In the genomic region with DNA sequence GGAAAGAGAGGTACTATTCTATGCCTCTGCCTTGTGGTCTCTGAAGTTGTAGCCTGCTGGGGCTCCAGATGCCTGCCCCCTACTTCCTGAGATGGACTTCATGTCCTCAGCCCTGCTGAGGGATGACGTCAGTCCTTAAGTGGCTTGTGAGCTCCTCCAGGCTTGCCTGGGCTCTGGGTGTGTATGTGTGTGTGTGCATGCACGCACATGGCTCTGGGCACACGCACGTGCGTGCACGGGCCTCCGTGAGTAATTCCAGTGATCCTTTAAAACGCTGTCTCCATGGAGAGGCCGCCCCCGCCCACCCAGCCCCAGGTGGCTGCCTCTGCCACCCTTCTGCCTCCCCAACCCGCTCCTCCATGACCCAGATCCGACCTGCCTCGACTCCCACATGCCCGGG, we compare ENCODE assay signal across 24 mouse cellular contexts.
A peak's percentile ranks its signal among the peaks of the same experiment; 100 is the strongest.
DNase-seq lines count a peak whose midpoint lies in the region; ATAC-seq and TF ChIP-seq lines count a peak whose summit lies in the region.
"Had no signal": no experiment of that assay in that cellular context is flagged by ENCODE, and none has a peak within 500 bp of the region (broad histone marks: within the 10 kb centered on the region; RNA-seq: fewer than 3 reads in every experiment).

No protein-coding gene starts in this region.

- H3K27ac ChIP-seq in lung, embryonic 14.5 days (ENCODE audit: low read depth), result no peak overlapping the region
- H3K27ac ChIP-seq in olfactory bulb, adult 2 months (ENCODE audit: insufficient read depth, low read depth, low read length), result peak overlapping the region; percentile 63
- H3K27ac ChIP-seq: embryonic facial prominence, embryonic 12.5 days; embryonic facial prominence, embryonic 15.5 days; gastrocnemius, adult 2 months; hindbrain, embryonic 10.5 days; hindbrain, embryonic 13.5 days had no signal

- TF ChIP-seq POLR2A in olfactory bulb, adult 2 months (IDR thresholded peaks at IDR 0.05; ENCODE audit: insufficient read depth, low read depth, low read length), result no peak

- H3K4me2 ChIP-seq in lung, embryonic 14.5 days, result no peak overlapping the region
- H3K4me2 ChIP-seq: embryonic facial prominence, embryonic 12.5 days; embryonic facial prominence, embryonic 15.5 days; heart, embryonic 11.5 days; hindbrain, embryonic 13.5 days had no signal

- H3K27me3 ChIP-seq in lung, embryonic 14.5 days (ENCODE audit: insufficient read depth, low read length), result no peaks in the 10 kb centered on the region
- H3K27me3 ChIP-seq: embryonic facial prominence, embryonic 15.5 days had no signal

- no peak for TF ChIP-seq CTCF in lung, embryonic 14.5 days (IDR thresholded peaks at IDR 0.05; ENCODE audit: low read depth)
- TF ChIP-seq CTCF in olfactory bulb, adult 2 months (IDR thresholded peaks at IDR 0.05; ENCODE audit: insufficient read depth, low read depth, low read length), result no peak

- no peaks in the 10 kb centered on the region; the same call in 1 of the 2 replicates for H3K4me1 ChIP-seq in lung, embryonic 14.5 days (ENCODE audit: insufficient read depth)
- H3K4me1 ChIP-seq in olfactory bulb, adult 2 months (ENCODE audit: control insufficient read depth, insufficient read depth, low read length), result peaks cover 82% of the 10 kb centered on the region
- H3K4me1 ChIP-seq: embryonic facial prominence, embryonic 12.5 days; embryonic facial prominence, embryonic 15.5 days had no signal

- DNase-seq in lung, embryonic 14.5 days, result peak; percentile 8
- DNase-seq in lung, postnatal 25 days (ENCODE audit: low spot score), result no peak
- DNase-seq in right cerebral cortex, postnatal 36 days (ENCODE audit: low spot score in 2 of 2), result peak; percentile 44 to 52
- no peak for DNase-seq in right cerebral cortex, postnatal 10 days (ENCODE audit: low spot score in 2 of 2)
- DNase-seq in embryo, embryonic 9.5 days (ENCODE audit: extremely low spot score), result no peak
- DNase-seq: adrenal gland, adult 8-10 months; adrenal gland, postnatal 25 days; cerebellum, adult 18-20 months; cerebellum, adult 9-10 months; forebrain, postnatal 0 days; gastrocnemius, adult 2 months; gastrocnemius, postnatal 14 days; heart, adult 11 months; heart, postnatal 36 days had no signal

- H3K4me3 ChIP-seq in lung, embryonic 14.5 days (ENCODE audit: low read depth, low read length), result no peak overlapping the region
- no peak overlapping the region for H3K4me3 ChIP-seq in olfactory bulb, adult 2 months (ENCODE audit: insufficient read depth, low read depth, low read length)
- H3K4me3 ChIP-seq: embryonic facial prominence, embryonic 12.5 days; embryonic facial prominence, embryonic 15.5 days; gastrocnemius, adult 2 months; hindbrain, embryonic 10.5 days; hindbrain, embryonic 13.5 days had no signal

- no peaks in the 10 kb centered on the region for H3K9me3 ChIP-seq in lung, embryonic 14.5 days (ENCODE audit: low read depth, low read length)
- H3K9me3 ChIP-seq: embryonic facial prominence, embryonic 12.5 days; embryonic facial prominence, embryonic 15.5 days; hindbrain, embryonic 10.5 days; hindbrain, embryonic 13.5 days had no signal

- no peak overlapping the region for H3K9ac ChIP-seq in lung, embryonic 14.5 days
- H3K9ac ChIP-seq: embryonic facial prominence, embryonic 12.5 days; embryonic facial prominence, embryonic 15.5 days; forebrain, postnatal 0 days; hindbrain, embryonic 13.5 days had no signal

- no peaks in the 10 kb centered on the region for H3K36me3 ChIP-seq in lung, embryonic 14.5 days (ENCODE audit: insufficient read depth)
- H3K36me3 ChIP-seq: embryonic facial prominence, embryonic 12.5 days; embryonic facial prominence, embryonic 15.5 days; hindbrain, embryonic 10.5 days; hindbrain, embryonic 13.5 days had no signal

- WGBS in lung, embryonic 14.5 days, result 67% methylated on average over 14 of the region's 14 CpGs
- 50% methylated on average over 14 of the region's 14 CpGs for WGBS in olfactory bulb, adult 2 months

- no peak for ATAC-seq in lung, embryonic 14.5 days (ENCODE audit: insufficient read depth)
- ATAC-seq: activated CD4-positive, CD25-positive, alpha-beta regulatory T cell, adult 4 months; CD4-positive, CD25-positive, alpha-beta regulatory T cell, adult 4 months; forebrain, embryonic 14.5 days; forebrain, postnatal 0 days; hindbrain, embryonic 16.5 days had no signal

Comparison
In these comparisons a context has a peak if more than half of its experiments do, and no peak if none do; other contexts are left out.
1. DNase-seq: peak in lung, embryonic 14.5 days (single experiment) and right cerebral cortex, postnatal 36 days (2 of 2); none in lung, postnatal 25 days (single experiment), right cerebral cortex, postnatal 10 days (0 of 2) and embryo, embryonic 9.5 days (single experiment).